Mouse (Mus musculus): ENCODE measurements around the gene Pqlc2. TPM values are rescaled to one million over a fixed set of nuclear protein-coding genes. Genes with fewer than 3 reads are reported as not detected.

Pqlc2 gene
- polyA plus RNA-seq, 1 experiment from 2014 or later, result 16.3 TPM

- Histone ChIP-seq H3K36me3 (peaks cover 66% of the 10 kb centered on the region), H3K4me1 (replicated peaks) (peaks cover 2% of the 10 kb centered on the region), H3K27me3 (ENCODE audit: insufficient read depth, poor library complexity, severe bottlenecking) (no peaks in the 10 kb centered on the region), H3K9me3 (no peaks in the 10 kb centered on the region), H3K4me3 (no peak overlapping the region), H3K27ac (no peak overlapping the region)
- DNase-seq (ENCODE audit: low spot score), result no peak
- 87% methylated on average over 9 of the region's 9 CpGs for WGBS
Measured at GRCm38 (mm10) chr4:139271562-139271961, 38.9 kb downstream of the Pqlc2 start.

DNA sequence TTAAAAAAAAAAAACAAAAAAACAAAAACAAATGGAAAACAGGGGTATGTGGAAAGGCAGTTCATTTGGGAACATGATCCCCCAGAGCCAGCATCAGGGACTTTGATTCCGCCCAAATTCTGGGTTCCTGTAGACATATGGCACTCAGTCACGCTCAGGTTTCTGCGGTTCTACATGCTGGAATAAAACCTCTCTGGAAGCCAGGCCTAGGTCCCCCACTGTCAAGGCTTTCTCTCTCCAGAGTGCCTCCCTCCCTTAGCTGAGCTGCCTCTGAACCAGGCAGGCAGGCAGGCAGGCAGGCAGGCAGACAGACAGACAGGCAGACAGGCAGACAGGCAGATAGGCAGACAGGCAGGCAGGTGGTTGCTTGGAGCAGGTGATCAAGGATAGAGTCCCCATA is 40.3 kb downstream of the Pqlc2 start:
- peaks cover 74% of the 10 kb centered on the region for H3K36me3 ChIP-seq
- 89% methylated on average over 3 of the region's 3 CpGs for WGBS
- H3K4me1 ChIP-seq (replicated peaks), result peaks cover 8% of the 10 kb centered on the region

DNA sequence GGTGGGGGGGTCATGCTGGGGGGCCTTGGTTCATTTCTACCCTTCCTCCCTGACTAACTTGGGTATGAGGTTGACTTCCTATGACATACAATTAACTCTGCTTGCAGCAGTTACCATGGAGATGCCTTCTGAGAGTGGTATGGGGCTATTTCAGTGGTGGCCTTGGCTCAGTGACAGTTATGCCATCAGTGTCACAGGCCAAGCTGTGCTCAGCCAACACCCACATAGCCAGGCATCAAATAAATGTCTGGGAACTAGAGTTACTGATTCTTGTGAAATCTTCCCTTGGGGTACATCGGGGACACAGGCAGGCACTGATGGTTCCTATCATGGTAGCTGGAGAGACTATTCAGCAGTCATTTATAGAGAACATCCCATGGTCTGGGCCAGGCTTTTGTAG is 42.3 kb downstream of the Pqlc2 start:
- Histone ChIP-seq H3K9me3 (no peaks in the 10 kb centered on the region), H3K27ac (no peak overlapping the region), H3K36me3 (peaks cover 74% of the 10 kb centered on the region), H3K4me1 (replicated peaks) (peaks cover 8% of the 10 kb centered on the region), H3K4me3 (no peak overlapping the region), H3K27me3 (ENCODE audit: insufficient read depth, poor library complexity, severe bottlenecking) (no peaks in the 10 kb centered on the region)
- DNase-seq (ENCODE audit: low spot score), result no peak
- 94% methylated on average over 1 of the region's 1 CpGs for WGBS

More for the DNA sequence above, 40.3 kb downstream of the Pqlc2 start:
- Histone ChIP-seq H3K27me3 (ENCODE audit: insufficient read depth, poor library complexity, severe bottlenecking) (no peaks in the 10 kb centered on the region), H3K27ac (no peak overlapping the region), H3K4me3 (no peak overlapping the region), H3K9me3 (no peaks in the 10 kb centered on the region)
- no peak for DNase-seq (ENCODE audit: low spot score)

DNA sequence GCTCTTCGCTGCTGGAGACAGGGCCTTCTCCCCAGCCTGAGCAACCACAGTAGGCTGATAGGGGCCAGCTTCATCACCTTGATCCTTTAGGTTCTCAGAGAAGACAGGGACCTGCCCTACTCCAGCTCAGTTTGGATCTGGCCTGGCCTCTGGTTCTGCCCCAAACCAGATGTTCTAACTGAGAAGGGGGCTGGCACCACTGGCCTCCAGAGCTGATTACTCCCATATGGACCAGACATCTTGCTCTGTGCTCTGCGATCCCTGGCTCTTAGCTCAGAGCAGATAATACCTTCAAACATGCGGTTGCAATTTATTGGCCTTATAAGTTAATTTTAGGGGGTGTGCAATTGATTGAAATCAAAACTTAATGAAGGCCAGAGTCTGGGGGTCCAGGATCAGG is 43.2 kb downstream of the Pqlc2 start:
- no peaks in the 10 kb centered on the region for H3K9me3 ChIP-seq
- no peak for DNase-seq (ENCODE audit: low spot score)
- H3K27me3 ChIP-seq (ENCODE audit: insufficient read depth, poor library complexity, severe bottlenecking), result no peaks in the 10 kb centered on the region
- no peak overlapping the region for H3K4me3 ChIP-seq
- no peak overlapping the region for H3K27ac ChIP-seq
- peaks cover 76% of the 10 kb centered on the region for H3K36me3 ChIP-seq
- WGBS, result 76% methylated on average over 3 of the region's 3 CpGs
- H3K4me1 ChIP-seq (replicated peaks), result peaks cover 8% of the 10 kb centered on the region

DNA sequence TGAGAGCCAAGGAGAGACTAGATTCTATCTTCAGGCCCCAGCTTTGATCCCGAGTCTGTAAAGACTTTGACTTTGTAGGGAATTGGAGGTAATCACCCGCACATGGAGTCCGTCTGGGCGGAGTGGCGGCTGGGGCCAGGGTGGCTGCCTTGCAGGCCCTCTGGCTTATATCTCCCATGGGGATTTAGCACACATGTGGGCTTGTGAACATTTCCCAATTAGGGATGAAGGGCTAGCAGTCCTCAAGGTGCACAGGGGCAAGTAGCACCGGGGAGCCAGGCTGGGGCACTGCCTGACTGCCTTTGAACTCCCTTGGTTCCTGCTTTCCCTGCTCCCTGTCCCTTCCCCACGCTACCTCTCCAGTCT is 44.0 kb downstream of the Pqlc2 start:
- WGBS, result 79% methylated on average over 7 of the region's 7 CpGs
- H3K27ac ChIP-seq, result no peak overlapping the region
- DNase-seq (ENCODE audit: low spot score), result no peak

GRCm38 (mm10) chr4:139265783-139266499 is 44.6 kb downstream of the Pqlc2 start:
- no peak overlapping the region for H3K27ac ChIP-seq

More for the DNA sequence above, 44.0 kb downstream of the Pqlc2 start:
- H3K9me3 ChIP-seq, result no peaks in the 10 kb centered on the region
- peaks cover 8% of the 10 kb centered on the region for H3K4me1 ChIP-seq (replicated peaks)
- H3K27me3 ChIP-seq (ENCODE audit: insufficient read depth, poor library complexity, severe bottlenecking), result no peaks in the 10 kb centered on the region
- no peak overlapping the region for H3K4me3 ChIP-seq
- H3K36me3 ChIP-seq, result peaks cover 84% of the 10 kb centered on the region

GRCm38 (mm10) chr4:139262981-139263380 is 47.5 kb downstream of the Pqlc2 start:
- no peak for DNase-seq (ENCODE audit: low spot score)
- no peaks in the 10 kb centered on the region for H3K9me3 ChIP-seq
- 93% methylated on average over 6 of the region's 6 CpGs for WGBS
- no peaks in the 10 kb centered on the region for H3K27me3 ChIP-seq (ENCODE audit: insufficient read depth, poor library complexity, severe bottlenecking)
- peaks cover 13% of the 10 kb centered on the region for H3K4me1 ChIP-seq (replicated peaks)
- H3K4me3 ChIP-seq, result no peak overlapping the region
- H3K27ac ChIP-seq, result no peak overlapping the region
- H3K36me3 ChIP-seq, result peaks cover 99% of the 10 kb centered on the region

More at GRCm38 (mm10) chr4:139265783-139266499, 44.6 kb downstream of the Pqlc2 start:
- H3K9me3 ChIP-seq, result no peaks in the 10 kb centered on the region
- peaks cover 8% of the 10 kb centered on the region for H3K4me1 ChIP-seq (replicated peaks)
- DNase-seq (ENCODE audit: low spot score), result no peak
- H3K4me3 ChIP-seq, result no peak overlapping the region
- peaks cover 88% of the 10 kb centered on the region for H3K36me3 ChIP-seq
- WGBS, result 90% methylated on average over 13 of the region's 13 CpGs
- no peaks in the 10 kb centered on the region for H3K27me3 ChIP-seq (ENCODE audit: insufficient read depth, poor library complexity, severe bottlenecking)

DNA sequence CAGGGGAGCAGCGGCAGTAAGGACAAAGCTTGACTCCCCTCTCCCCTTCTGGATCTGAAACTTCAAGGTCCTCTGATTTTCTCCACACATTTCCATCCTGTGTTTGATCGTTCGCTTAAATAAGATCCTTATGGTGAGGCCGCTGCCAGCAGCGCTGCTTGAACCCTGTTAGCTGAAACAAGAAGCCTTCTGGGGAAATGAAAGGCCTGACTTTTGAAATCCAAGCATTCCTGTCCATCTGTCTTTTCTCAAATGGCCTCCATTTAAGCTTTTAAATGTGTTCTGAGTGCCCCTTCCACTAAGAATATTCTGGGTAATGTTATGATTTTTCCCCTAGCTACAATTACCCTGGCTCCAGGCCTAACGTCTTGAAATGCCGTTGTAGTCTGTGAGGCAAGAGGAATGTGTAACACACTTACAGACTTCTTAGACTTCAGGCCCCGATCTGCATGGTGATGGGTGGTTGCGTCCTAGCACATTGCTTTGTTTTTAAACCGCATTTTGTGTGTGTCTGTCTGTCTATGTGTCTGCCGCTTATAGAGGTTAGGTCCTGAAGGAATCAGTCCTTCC is 51.1 kb downstream of the Pqlc2 start:
- no peak overlapping the region for H3K4me3 ChIP-seq
- no peaks in the 10 kb centered on the region for H3K9me3 ChIP-seq
- no peak for DNase-seq (ENCODE audit: low spot score)
- H3K36me3 ChIP-seq, result peaks cover 91% of the 10 kb centered on the region
- H3K4me1 ChIP-seq (replicated peaks), result 0 out of 2 replicates have a peak, but pooled peaks cover 8% of the 10 kb centered on the region
- 84% methylated on average over 11 of the region's 11 CpGs for WGBS
- H3K27ac ChIP-seq, result peak overlapping the region; percentile 50; the same call in 1 of the 2 replicates
- H3K27me3 ChIP-seq (ENCODE audit: insufficient read depth, poor library complexity, severe bottlenecking), result no peaks in the 10 kb centered on the region

DNA sequence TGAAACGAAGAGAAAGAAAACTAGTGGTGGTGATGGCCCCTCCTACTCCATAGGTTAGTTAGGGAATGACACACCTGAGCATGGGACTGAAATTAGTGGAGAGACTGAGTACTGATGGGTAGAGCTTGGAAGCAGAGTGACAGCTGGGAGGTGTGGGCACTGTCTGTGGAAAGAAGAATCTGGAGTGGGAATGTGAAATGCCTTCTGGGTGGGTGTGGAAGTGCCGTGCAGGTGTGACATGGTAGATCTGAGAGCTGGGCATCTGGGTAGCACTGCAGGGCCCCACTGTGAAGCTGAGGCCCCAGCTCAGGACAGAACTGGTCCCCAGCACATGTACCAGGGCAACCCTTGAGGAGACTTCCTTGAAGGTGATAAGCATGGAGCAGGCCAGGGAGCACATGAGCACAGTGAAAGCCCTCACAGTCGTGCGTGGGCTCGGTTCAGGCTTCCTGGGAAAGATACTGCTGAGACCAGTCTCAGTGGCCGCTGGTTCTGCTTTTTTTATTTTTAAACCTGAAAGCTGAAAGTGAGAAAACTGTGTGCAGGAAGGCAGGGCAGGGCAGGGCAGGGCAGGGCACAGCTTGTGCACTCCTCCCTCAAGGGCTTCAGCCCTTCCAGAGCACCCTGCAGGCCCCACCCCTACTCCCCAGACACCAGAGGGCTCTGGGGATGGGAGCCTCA is 51.7 kb downstream of the Pqlc2 start:
- H3K36me3 ChIP-seq, result peaks cover 85% of the 10 kb centered on the region
- no peak for DNase-seq (ENCODE audit: low spot score)
- H3K9me3 ChIP-seq, result no peaks in the 10 kb centered on the region
- no peak overlapping the region for H3K4me3 ChIP-seq
- H3K27me3 ChIP-seq (ENCODE audit: insufficient read depth, poor library complexity, severe bottlenecking), result no peaks in the 10 kb centered on the region
- H3K27ac ChIP-seq, result peak overlapping the region; percentile 50; the same call in 1 of the 2 replicates
- WGBS, result 82% methylated on average over 6 of the region's 6 CpGs
- H3K4me1 ChIP-seq (replicated peaks), result peaks cover 8% of the 10 kb centered on the region; the same call in 1 of the 2 replicates

GRCm38 (mm10) chr4:139256708-139257107 is 53.8 kb downstream of the Pqlc2 start:
- H3K36me3 ChIP-seq, result peaks cover 64% of the 10 kb centered on the region
- no peak overlapping the region for H3K4me3 ChIP-seq
- 90% methylated on average over 8 of the region's 8 CpGs for WGBS
- DNase-seq (ENCODE audit: low spot score), result no peak
- no peak overlapping the region for H3K27ac ChIP-seq
- H3K4me1 ChIP-seq (replicated peaks), result peaks cover 12% of the 10 kb centered on the region
- no peaks in the 10 kb centered on the region for H3K27me3 ChIP-seq (ENCODE audit: insufficient read depth, poor library complexity, severe bottlenecking)
- H3K9me3 ChIP-seq, result no peaks in the 10 kb centered on the region

DNA sequence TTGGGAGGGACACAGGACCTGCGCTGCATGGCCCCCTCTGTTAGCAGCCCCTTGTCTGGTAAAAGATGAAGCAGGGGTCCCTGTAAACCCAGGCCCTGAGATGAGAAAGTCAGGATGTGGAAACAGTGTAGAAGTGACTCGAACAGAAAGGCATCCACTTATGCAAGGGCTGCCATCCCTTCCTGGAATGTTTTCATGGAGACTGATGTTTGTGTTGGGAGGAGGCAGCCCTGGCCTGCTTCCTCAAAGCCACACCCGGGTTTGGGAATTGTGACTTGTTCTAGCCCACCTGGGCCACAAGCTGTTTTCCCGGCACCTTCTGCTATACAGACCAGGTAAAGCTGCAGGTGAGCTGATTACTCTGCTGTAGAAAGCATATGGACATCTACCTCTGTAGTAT is 54.4 kb downstream of the Pqlc2 start:
- 90% methylated on average over 4 of the region's 4 CpGs for WGBS
- peaks cover 59% of the 10 kb centered on the region for H3K36me3 ChIP-seq
- no peak overlapping the region for H3K27ac ChIP-seq
- peaks cover 18% of the 10 kb centered on the region for H3K4me1 ChIP-seq (replicated peaks)
- no peaks in the 10 kb centered on the region for H3K9me3 ChIP-seq
- no peak for DNase-seq (ENCODE audit: low spot score)
- no peak overlapping the region for H3K4me3 ChIP-seq
- H3K27me3 ChIP-seq (ENCODE audit: insufficient read depth, poor library complexity, severe bottlenecking), result no peaks in the 10 kb centered on the region

DNA sequence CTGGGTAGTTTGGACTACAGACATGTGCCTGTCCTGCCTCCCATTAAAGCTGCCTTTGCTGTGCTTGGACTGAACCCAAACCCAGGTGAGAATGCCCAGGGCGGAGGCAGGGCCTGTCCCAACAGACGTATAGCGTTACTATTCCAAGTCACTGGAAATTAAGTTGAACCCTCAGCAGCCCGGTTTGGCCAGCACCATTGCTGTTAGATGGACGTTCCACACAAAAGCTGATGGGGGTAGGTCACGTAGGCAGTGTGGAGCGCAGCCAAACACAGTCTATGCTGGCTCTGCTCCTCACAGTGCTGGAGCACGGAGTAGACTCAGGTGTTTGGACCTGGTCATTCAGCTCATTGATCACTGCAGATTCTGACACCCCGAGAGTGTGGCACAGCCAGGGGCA is 57.3 kb downstream of the Pqlc2 start:
- 90% methylated on average over 9 of the region's 9 CpGs for WGBS
- H3K4me3 ChIP-seq, result no peak overlapping the region
- no peak for DNase-seq (ENCODE audit: low spot score)
- H3K27ac ChIP-seq, result 0 out of 2 replicates have a peak overlapping the region, but pooled peaks have one; percentile 9
- peaks cover 33% of the 10 kb centered on the region for H3K36me3 ChIP-seq
- no peaks in the 10 kb centered on the region for H3K27me3 ChIP-seq (ENCODE audit: insufficient read depth, poor library complexity, severe bottlenecking)
- no peaks in the 10 kb centered on the region for H3K9me3 ChIP-seq
- H3K4me1 ChIP-seq (replicated peaks), result peaks cover 42% of the 10 kb centered on the region
